Mouse (Mus musculus) myocyte (in vitro differentiated cells): ENCODE results near the gene Zdhhc15.

ENCODE experiments used
- CEBPB ChIP-seq: IDR thresholded peaks from 2 replicates; pipeline ENCODE4 v1.6.1; 2011; ENCODE audit warnings: mild to moderate bottlenecking, moderate library complexity; ENCODE audit not compliant: poor library complexity, insufficient read depth, severe bottlenecking
- POLR2A ChIP-seq: IDR thresholded peaks from one replicate; pipeline ENCODE4 v1.6.1; 2011; ENCODE audit warnings: low read depth, mild to moderate bottlenecking, control low read depth, moderate library complexity; ENCODE audit not compliant: insufficient read length
- POLR2AphosphoS2 ChIP-seq: IDR thresholded peaks from one replicate; pipeline ENCODE4 v1.6.1; 2011; ENCODE audit warnings: low read depth, control low read depth; ENCODE audit not compliant: insufficient read length
- TCF12 ChIP-seq: IDR thresholded peaks from one replicate; pipeline ENCODE4 v1.6.1; 2011; ENCODE audit warnings: mild to moderate bottlenecking, control low read depth; ENCODE audit not compliant: poor library complexity, insufficient read depth, severe bottlenecking

DNA sequence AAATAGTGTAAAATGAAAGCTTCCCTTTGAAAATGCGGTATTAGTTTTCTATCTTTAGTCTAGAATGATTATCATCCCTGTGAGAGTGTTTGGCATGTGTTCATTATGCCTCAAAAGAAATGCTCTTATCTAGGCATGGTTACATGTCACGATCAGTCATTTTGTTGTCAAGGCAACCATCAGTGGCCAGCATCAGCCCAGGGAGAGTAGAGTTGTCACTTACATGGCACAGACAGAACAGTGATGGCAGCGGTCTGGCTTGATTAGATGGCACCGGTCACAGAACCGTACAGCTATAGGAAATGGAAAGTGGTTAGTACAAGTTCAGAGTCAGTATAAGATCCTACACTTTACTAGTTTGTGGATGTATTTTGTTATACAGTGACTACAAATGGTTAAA is 96.9 kb downstream of the Zdhhc15 start:
- TF ChIP-seq TCF12 (no peak), POLR2A (no peak), POLR2AphosphoS2 (no peak), CEBPB (no peak)
